Mouse (Mus musculus) kidney, adult 2 months (tissue): ENCODE results near the gene Rai14.

Experiments used
- CTCF ChIP-seq: fragments of 200-500 bp; conservative IDR thresholded peaks from 2 replicates; pipeline ENCODE4 v1.5.1; 2011; ENCODE audit warnings: low read depth, mild to moderate bottlenecking, control low read depth, low read length, moderate library complexity, mixed read lengths; ENCODE audit not compliant: insufficient read depth, insufficient read length
- POLR2A ChIP-seq: fragments of 200-500 bp; IDR thresholded peaks from one replicate; pipeline ENCODE4 v1.6.1; 2011; ENCODE audit warnings: low read depth, low read length, control low read depth

DNA sequence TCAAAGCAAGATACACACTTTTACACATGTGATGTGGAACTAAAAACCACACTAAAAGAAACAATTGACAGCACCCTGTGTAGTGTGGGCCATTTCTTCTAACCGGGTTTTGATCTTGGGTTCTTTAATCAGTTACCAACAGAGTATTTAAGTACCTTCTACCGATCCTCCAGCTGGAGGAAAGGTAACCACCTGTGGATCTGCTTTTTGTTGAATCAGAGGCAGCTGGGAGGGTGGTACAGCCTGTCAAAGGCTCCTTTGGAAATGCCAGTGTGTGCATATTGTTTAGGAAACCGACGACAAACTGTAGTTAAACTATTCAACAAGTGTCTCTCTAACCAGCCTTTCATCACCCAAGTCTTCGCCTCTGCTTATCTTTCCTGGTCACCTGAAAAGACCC is 1.5 kb upstream of the Rai14 start:
- no peak for TF ChIP-seq CTCF
- no peak for TF ChIP-seq POLR2A
